Mouse (Mus musculus) heart, postnatal 14 days (tissue): ENCODE measurements at regions not wholly inside any gene's neighbourhood (a gene's known extent, or its start where the extent isn't known, plus 50 kb on each side); places are given as distances from the start of the nearest gene placed in this dataset.
A peak's percentile ranks its signal among the peaks of the same experiment; 100 is the strongest.
"Not testable (repeated sequence)": the region's sequence is repeated elsewhere in the genome, so short reads cannot be mapped to it uniquely, and the experiment has no call there.

Experiments used
- DNase-seq, 2 experiments: peaks; one replicate each; pipeline ENCODE4 v3.0.0; 2021 to 2022
- intact Hi-C: fragments of 180-260 bp; cut with DNase I; formaldehyde crosslinking; loops from one replicate; pipeline ENCODE4 v1.15.1; 2025

- intact Hi-C loops = no loop called here
- no peak for DNase-seq
Measured at GRCm38 (mm10) chr10:14333344-14333743, 212.1 kb downstream of the Adgrg6 start.

- DNase-seq = no peak
- intact Hi-C loops = no loop called here
Measured at GRCm38 (mm10) chr10:14332688-14333117, 212.8 kb downstream of the Adgrg6 start.

GRCm38 (mm10) chr10:14328846-14329245, 216.6 kb downstream of the Adgrg6 start:
- intact Hi-C loops = no loop called here

GRCm38 (mm10) chr10:14326229-14326628, 219.2 kb downstream of the Adgrg6 start:
- DNase-seq = no peak
- intact Hi-C loops = no loop called here

More at GRCm38 (mm10) chr10:14328846-14329245, 216.6 kb downstream of the Adgrg6 start:
- DNase-seq = no peak

GRCm38 (mm10) chr10:14321503-14321902, 224.0 kb downstream of the Adgrg6 start:
- intact Hi-C loops = loop anchor here (2.0 to 5.0 kb wide), 4 partner anchors 71 to 1304 kb away; partner anchors contain the start of gene Hivep2
- peak; percentile 74 to 84 for DNase-seq

GRCm38 (mm10) chr10:14315232-14315631, 230.2 kb downstream of the Adgrg6 start:
- intact Hi-C loops = no loop called here
- DNase-seq = no peak

GRCm38 (mm10) chr10:14314607-14315006, 230.9 kb downstream of the Adgrg6 start:
- DNase-seq = no peak
- intact Hi-C loops = no loop called here

- no peak for DNase-seq
Measured at GRCm38 (mm10) chr10:14314004-14314581, 231.4 kb downstream of the Adgrg6 start.

GRCm38 (mm10) chr10:14312959-14313358, 232.5 kb downstream of the Adgrg6 start:
- intact Hi-C loops = no loop called here
- DNase-seq = no peak

More at GRCm38 (mm10) chr10:14314004-14314581, 231.4 kb downstream of the Adgrg6 start:
- intact Hi-C loops = no loop called here

GRCm38 (mm10) chr10:14311962-14312361, 233.5 kb downstream of the Adgrg6 start:
- intact Hi-C loops = no loop called here
- DNase-seq = no peak

- intact Hi-C loops = no loop called here
- DNase-seq = no peak
Measured at GRCm38 (mm10) chr10:14306811-14307210, 238.6 kb downstream of the Adgrg6 start.

GRCm38 (mm10) chr10:14303476-14303875, 242.0 kb downstream of the Adgrg6 start:
- intact Hi-C loops = no loop called here

GRCm38 (mm10) chr10:14296147-14296546, 249.3 kb downstream of the Adgrg6 start:
- no peak for DNase-seq
- intact Hi-C loops = no loop called here

More at GRCm38 (mm10) chr10:14303476-14303875, 242.0 kb downstream of the Adgrg6 start:
- DNase-seq = peak; percentile 3 to 11

- DNase-seq, intact Hi-C loops: not testable (repeated sequence)
Measured at GRCm38 (mm10) chr10:14292701-14293100, 252.8 kb downstream of the Adgrg6 start.

GRCm38 (mm10) chr10:14287551-14287950, 257.9 kb downstream of the Adgrg6 start:
- intact Hi-C loops = no loop called here
- DNase-seq = no peak

- intact Hi-C loops = no loop called here
- no peak for DNase-seq
Measured at GRCm38 (mm10) chr10:14276631-14277030, 268.8 kb downstream of the Adgrg6 start.

- intact Hi-C loops = no loop called here
- no peak for DNase-seq
Measured at GRCm38 (mm10) chr10:14275477-14275876, 270.0 kb downstream of the Adgrg6 start.

- DNase-seq = no peak
- intact Hi-C loops = no loop called here
Measured at GRCm38 (mm10) chr10:14270008-14270407, 275.5 kb downstream of the Adgrg6 start.

GRCm38 (mm10) chr10:14267641-14268040, 277.8 kb downstream of the Adgrg6 start:
- DNase-seq = no peak
- intact Hi-C loops = no loop called here

GRCm38 (mm10) chr10:14239670-14240069, 273.8 kb downstream of the Hivep2 start:
- DNase-seq = no peak
- intact Hi-C loops = no loop called here

- DNase-seq = no peak
- intact Hi-C loops = no loop called here
Measured at GRCm38 (mm10) chr10:14234896-14235604, 269.2 kb downstream of the Hivep2 start.
